Mouse (Mus musculus): ENCODE results near the gene H1f0.

GRCm38 (mm10) chr15:78995916-78996315 is 32.3 kb upstream of the H1f0 start:
- TF ChIP-seq CTCF (IDR thresholded peaks at IDR 0.05; ENCODE audit: control insufficient read depth, insufficient read depth, insufficient read length) = no peak
- no peak for TF ChIP-seq USF1 (IDR thresholded peaks at IDR 0.05; ENCODE audit: low read depth)
- no peak for TF ChIP-seq FOSL1 (IDR thresholded peaks at IDR 0.05; ENCODE audit: insufficient read depth, low read length, poor library complexity, severe bottlenecking)
- TF ChIP-seq MAX (IDR thresholded peaks at IDR 0.05) = no peak

All from C2C12 (cell line).